Mouse (Mus musculus) bone marrow, adult 2 months (tissue): ENCODE data around the gene Prdm13.

Source experiments
- CTCF ChIP-seq: fragments of 200-500 bp; IDR thresholded peaks from 2 replicates; pipeline ENCODE4 v1.5.1; 2011; ENCODE audit warnings: low read length, control low read depth; ENCODE audit not compliant: control insufficient read depth, insufficient read depth
- POLR2A ChIP-seq: fragments of 200-500 bp; IDR thresholded peaks from 2 replicates; pipeline ENCODE4 v1.6.1; 2011; ENCODE audit warnings: low read depth, mild to moderate bottlenecking, control low read depth, low read length, borderline replicate concordance; ENCODE audit not compliant: control insufficient read depth

- TF ChIP-seq CTCF (no peak), POLR2A (no peak)
Measured at GRCm38 (mm10) chr4:21678975-21679623, 6.7 kb downstream of the Prdm13 start.
